Mouse (Mus musculus) hindbrain, embryonic 10.5 days (tissue): ENCODE data around the gene Adora1. TPM values are rescaled to one million over a fixed set of nuclear protein-coding genes. Genes with fewer than 3 reads are reported as not detected.

Experiments used
- DNase-seq: peaks from one replicate; pipeline ENCODE4 v3.0.0-alpha.2; 2017; ENCODE audit warnings: low spot score
- H3K27ac ChIP-seq: fragments of 300-500 bp; sonication (generic); 2 replicates; pipeline ENCODE4 v1.5.1; 2016; ENCODE audit warnings: mild to moderate bottlenecking, moderate library complexity
- H3K27me3 ChIP-seq: fragments of 300-500 bp; sonication (generic); 2 replicates; pipeline ENCODE4 v1.6.1; 2016; ENCODE audit warnings: mild to moderate bottlenecking; ENCODE audit not compliant: poor library complexity, insufficient read depth, severe bottlenecking
- H3K36me3 ChIP-seq: fragments of 300-500 bp; sonication (generic); 2 replicates; pipeline ENCODE4 v1.6.1; 2016; ENCODE audit warnings: mild to moderate bottlenecking, moderate library complexity
- H3K4me1 ChIP-seq: fragments of 300-500 bp; sonication (generic); replicated peaks from 2 replicates; pipeline ENCODE4 v1.6.1; 2016; ENCODE audit warnings: mild to moderate bottlenecking
- H3K4me3 ChIP-seq: fragments of 300-500 bp; sonication (generic); 2 replicates; pipeline ENCODE4 v1.5.1; 2016; ENCODE audit warnings: mild to moderate bottlenecking, moderate library complexity
- H3K9me3 ChIP-seq: fragments of 300-500 bp; sonication (generic); 2 replicates; pipeline ENCODE4 v1.6.1; 2016; ENCODE audit warnings: mild to moderate bottlenecking, moderate library complexity
- WGBS: fragments of 180-500 bp; shearing (Covaris S2); methylation state at CpG from one replicate; pipeline ENCODE4 v1.1.7; 2016; 5-methylcytosine and 5-hydroxymethylcytosine counted together
- polyA plus RNA-seq: library from polyadenylated mRNA; unstranded; fragments of >200 nt; fragmentation: Nextera tagmentation; extraction: Ambion mirVana; gene quantifications from 2 replicates; pipeline ENCODE4 v1.2.1, GENCODE M21; 2016

The Adora1 gene
- polyA plus RNA-seq, 1 experiment from 2014 or later, result 0.37 TPM

- peaks cover 46% of the 10 kb centered on the region for H3K4me1 ChIP-seq
- H3K27ac ChIP-seq, result peak overlapping the region; percentile 23; the same call in 1 of the 2 replicates
- H3K9me3 ChIP-seq, result no peaks in the 10 kb centered on the region
- WGBS, result 76% methylated on average over 16 of the region's 16 CpGs
- no peaks in the 10 kb centered on the region for H3K36me3 ChIP-seq
- no peak for DNase-seq
- H3K27me3 ChIP-seq, result peaks cover 7% of the 10 kb centered on the region
- H3K4me3 ChIP-seq, result no peak overlapping the region
Observed at GRCm38 (mm10) chr1:134194298-134195022, 40.8 kb downstream of the Adora1 start.

GRCm38 (mm10) chr1:134193674-134194197 is 41.5 kb downstream of the Adora1 start:
- 66% methylated on average over 7 of the region's 7 CpGs for WGBS
- Histone ChIP-seq H3K9me3 (no peaks in the 10 kb centered on the region), H3K27me3 (peaks cover 13% of the 10 kb centered on the region), H3K27ac (peak overlapping the region; percentile 50; the same call in 1 of the 2 replicates), H3K4me1 (peaks cover 53% of the 10 kb centered on the region), H3K4me3 (no peak overlapping the region), H3K36me3 (no peaks in the 10 kb centered on the region)
- no peak for DNase-seq

GRCm38 (mm10) chr1:134193126-134193525 is 42.1 kb downstream of the Adora1 start, which contains the start of gene Mybph:
Gene Mybph, plus strand, starts transcription at chr1:134193448.
- Histone ChIP-seq H3K36me3 (no peaks in the 10 kb centered on the region), H3K4me3 (no peak within 1 kb of the TSS), H3K27me3 (peaks cover 19% of the 10 kb centered on the region), H3K9me3 (no peaks in the 10 kb centered on the region), H3K4me1 (peaks cover 56% of the 10 kb centered on the region), H3K27ac (peak within 1 kb of the TSS; percentile 50; the same call in 1 of the 2 replicates)
- no peak for DNase-seq
- WGBS, result 67% methylated on average over 1 of the region's 1 CpGs

- no peaks in the 10 kb centered on the region for H3K9me3 ChIP-seq
- H3K4me3 ChIP-seq, result no peak overlapping the region
- no peak overlapping the region for H3K27ac ChIP-seq
- peaks cover 52% of the 10 kb centered on the region for H3K4me1 ChIP-seq
- no peaks in the 10 kb centered on the region for H3K36me3 ChIP-seq
- DNase-seq, result no peak
- WGBS, result 50% methylated on average over 4 of the region's 4 CpGs
- peaks cover 19% of the 10 kb centered on the region for H3K27me3 ChIP-seq
Observed at GRCm38 (mm10) chr1:134192024-134192423, 43.2 kb downstream of the Adora1 start.

- 90% methylated on average over 5 of the region's 5 CpGs for WGBS
- Histone ChIP-seq H3K27me3 (peaks cover 19% of the 10 kb centered on the region), H3K27ac (no peak overlapping the region)
Observed at GRCm38 (mm10) chr1:134191192-134191591, 44.0 kb downstream of the Adora1 start.

GRCm38 (mm10) chr1:134188989-134189729 is 46.1 kb downstream of the Adora1 start:
- Histone ChIP-seq H3K36me3 (no peaks in the 10 kb centered on the region), H3K27me3 (peaks cover 19% of the 10 kb centered on the region), H3K4me1 (peaks cover 28% of the 10 kb centered on the region), H3K27ac (peak overlapping the region; percentile 31), H3K4me3 (no peak overlapping the region), H3K9me3 (no peaks in the 10 kb centered on the region)
- WGBS, result 31% methylated on average over 12 of the region's 12 CpGs
- DNase-seq, result no peak

More at GRCm38 (mm10) chr1:134191192-134191591, 44.0 kb downstream of the Adora1 start:
- Histone ChIP-seq H3K4me3 (no peak overlapping the region), H3K4me1 (peaks cover 48% of the 10 kb centered on the region), H3K9me3 (no peaks in the 10 kb centered on the region), H3K36me3 (no peaks in the 10 kb centered on the region)
- DNase-seq, result no peak

- WGBS, result 84% methylated on average over 5 of the region's 5 CpGs
- DNase-seq, result no peak
- H3K9me3 ChIP-seq, result no peaks in the 10 kb centered on the region
- no peak overlapping the region for H3K4me3 ChIP-seq
- no peak overlapping the region for H3K27ac ChIP-seq
- peaks cover 18% of the 10 kb centered on the region for H3K4me1 ChIP-seq
- peaks cover 19% of the 10 kb centered on the region for H3K27me3 ChIP-seq
- no peaks in the 10 kb centered on the region for H3K36me3 ChIP-seq
Observed at GRCm38 (mm10) chr1:134188217-134188616, 47.0 kb downstream of the Adora1 start.

- H3K27me3 ChIP-seq, result peaks cover 15% of the 10 kb centered on the region
- no peak overlapping the region for H3K27ac ChIP-seq
- WGBS, result 90% methylated on average over 4 of the region's 4 CpGs
- no peak for DNase-seq
- no peaks in the 10 kb centered on the region for H3K36me3 ChIP-seq
- H3K4me3 ChIP-seq, result no peak overlapping the region
- peaks cover 28% of the 10 kb centered on the region for H3K4me1 ChIP-seq
- H3K9me3 ChIP-seq, result no peaks in the 10 kb centered on the region
Observed at GRCm38 (mm10) chr1:134184089-134184488, 51.1 kb downstream of the Adora1 start.

- WGBS, result 45% methylated on average over 4 of the region's 4 CpGs
- Histone ChIP-seq H3K27me3 (peaks cover 6% of the 10 kb centered on the region; the same call in 1 of the 2 replicates), H3K36me3 (no peaks in the 10 kb centered on the region), H3K27ac (no peak within 1 kb of the TSS), H3K4me3 (no peak within 1 kb of the TSS), H3K4me1 (peaks cover 25% of the 10 kb centered on the region), H3K9me3 (no peaks in the 10 kb centered on the region)
- DNase-seq, result no peak
Observed at GRCm38 (mm10) chr1:134182025-134182424, 53.2 kb downstream of the Adora1 start, which contains the start of gene Chil1. Gene Chil1, plus strand, starts transcription at chr1:134182176.

- H3K27ac ChIP-seq, result no peak overlapping the region
- no peak for DNase-seq
Observed at GRCm38 (mm10) chr1:134177976-134178375, 57.3 kb downstream of the Adora1 start.

GRCm38 (mm10) chr1:134173081-134173480 is 62.1 kb downstream of the Adora1 start:
- Histone ChIP-seq H3K27me3 (no peaks in the 10 kb centered on the region), H3K4me1 (no peaks in the 10 kb centered on the region), H3K27ac (no peak overlapping the region), H3K4me3 (no peak overlapping the region), H3K9me3 (no peaks in the 10 kb centered on the region), H3K36me3 (no peaks in the 10 kb centered on the region)
- no peak for DNase-seq
- 66% methylated on average over 7 of the region's 7 CpGs for WGBS

More at GRCm38 (mm10) chr1:134177976-134178375, 57.3 kb downstream of the Adora1 start:
- Histone ChIP-seq H3K4me3 (no peak overlapping the region), H3K4me1 (peaks cover 25% of the 10 kb centered on the region), H3K9me3 (no peaks in the 10 kb centered on the region), H3K27me3 (peaks cover 6% of the 10 kb centered on the region; the same call in 1 of the 2 replicates), H3K36me3 (no peaks in the 10 kb centered on the region)
- WGBS, result 89% methylated on average over 5 of the region's 5 CpGs

GRCm38 (mm10) chr1:134168985-134169697 is 66.1 kb downstream of the Adora1 start:
- no peak for DNase-seq
- WGBS, result 90% methylated on average over 8 of the region's 8 CpGs
- Histone ChIP-seq H3K27me3 (no peaks in the 10 kb centered on the region), H3K27ac (no peak overlapping the region), H3K9me3 (no peaks in the 10 kb centered on the region), H3K4me3 (no peak overlapping the region), H3K4me1 (peaks cover 5% of the 10 kb centered on the region; the same call in 1 of the 2 replicates), H3K36me3 (no peaks in the 10 kb centered on the region)
